Mouse (Mus musculus): ENCODE data around the gene Bex1.
A peak's percentile ranks its signal among the peaks of the same experiment; 100 is the strongest.
"Not testable (repeated sequence)": the region's sequence is repeated elsewhere in the genome, so short reads cannot be mapped to it uniquely, and the experiment has no call there.

Bex1 gene

GRCm38 (mm10) chrX:136214729-136215677, at the start of gene Bex1, which contains the start of gene Tceal7:
Gene Bex1, minus strand, starts transcription at chrX:136215513.
Gene Tceal7, plus strand, starts transcription at chrX:136214779.
- not testable (repeated sequence) for DNase-seq (ENCODE audit: low spot score)

- DNase-seq (ENCODE audit: low spot score), result no peak
These were observed 36.9 kb upstream of the Bex1 start for GRCm38 (mm10) chrX:136252023-136252729.

GRCm38 (mm10) chrX:136249671-136250070, 34.4 kb upstream of the Bex1 start:
- DNase-seq (ENCODE audit: low spot score), result no peak

- peak; percentile 32 for DNase-seq (ENCODE audit: low spot score)
These were observed 33.5 kb upstream of the Bex1 start for GRCm38 (mm10) chrX:136248811-136249210.

GRCm38 (mm10) chrX:136245521-136246071, 30.3 kb upstream of the Bex1 start:
- DNase-seq (ENCODE audit: low spot score), result peak; percentile 45

- DNase-seq (ENCODE audit: low spot score), result peak; percentile 78
These were observed 29.4 kb upstream of the Bex1 start, which contains the start of gene Tceal9 for GRCm38 (mm10) chrX:136244574-136245229. Gene Tceal9, plus strand, starts transcription at chrX:136245079.

GRCm38 (mm10) chrX:136243181-136243580, 27.9 kb upstream of the Bex1 start:
- DNase-seq (ENCODE audit: low spot score), result no peak

- DNase-seq (ENCODE audit: low spot score), result no peak
These were observed 22.8 kb upstream of the Bex1 start for GRCm38 (mm10) chrX:136238118-136238517.

GRCm38 (mm10) chrX:136227768-136228167, 12.5 kb upstream of the Bex1 start:
- DNase-seq (ENCODE audit: low spot score), result no peak

GRCm38 (mm10) chrX:136223714-136224113, 8.4 kb upstream of the Bex1 start:
- no peak for DNase-seq (ENCODE audit: low spot score)

GRCm38 (mm10) chrX:136216303-136216702, 990 bp upstream of the Bex1 start:
- DNase-seq (ENCODE audit: low spot score), result no peak

- no peak for DNase-seq (ENCODE audit: low spot score)
These were observed 1.9 kb downstream of the Bex1 start for GRCm38 (mm10) chrX:136213396-136213795.

GRCm38 (mm10) chrX:136204406-136204805, 10.9 kb downstream of the Bex1 start:
- DNase-seq (ENCODE audit: low spot score), result no peak

- no peak for DNase-seq (ENCODE audit: low spot score)
These were observed 11.6 kb downstream of the Bex1 start, which contains the start of gene Tceal5 for GRCm38 (mm10) chrX:136203664-136204066. Gene Tceal5, minus strand, starts transcription at chrX:136203876.

GRCm38 (mm10) chrX:136203257-136203656, 12.1 kb downstream of the Bex1 start:
- DNase-seq (ENCODE audit: low spot score), result no peak

GRCm38 (mm10) chrX:136196873-136197272, 18.4 kb downstream of the Bex1 start:
- peak; percentile 26 for DNase-seq (ENCODE audit: low spot score)

- no peak for DNase-seq (ENCODE audit: low spot score)
These were observed 19.9 kb downstream of the Bex1 start for GRCm38 (mm10) chrX:136195193-136195944.

- no peak for DNase-seq (ENCODE audit: low spot score)
These were observed 32.2 kb downstream of the Bex1 start for GRCm38 (mm10) chrX:136183107-136183506.

- DNase-seq (ENCODE audit: low spot score), result no peak
These were observed 34.3 kb downstream of the Bex1 start for GRCm38 (mm10) chrX:136180897-136181553.

- no peak for DNase-seq (ENCODE audit: low spot score)
These were observed 42.5 kb downstream of the Bex1 start for GRCm38 (mm10) chrX:136172786-136173185.

Data from ovary, postnatal 36 days (tissue).